Mouse (Mus musculus): ENCODE measurements around the gene Gm13539. TPM values are rescaled to one million over a fixed set of nuclear protein-coding genes. Genes with fewer than 3 reads are reported as not detected.

Gm13539 gene
- total RNA-seq, 2 experiments from 2014 or later, result not detected

- no peak for DNase-seq
Observed at GRCm38 (mm10) chr2:25828344-25828947, 46.4 kb downstream of the Gm13539 start.

- DNase-seq, result no peak
Observed at GRCm38 (mm10) chr2:25830786-25831185, 48.7 kb downstream of the Gm13539 start.

DNA sequence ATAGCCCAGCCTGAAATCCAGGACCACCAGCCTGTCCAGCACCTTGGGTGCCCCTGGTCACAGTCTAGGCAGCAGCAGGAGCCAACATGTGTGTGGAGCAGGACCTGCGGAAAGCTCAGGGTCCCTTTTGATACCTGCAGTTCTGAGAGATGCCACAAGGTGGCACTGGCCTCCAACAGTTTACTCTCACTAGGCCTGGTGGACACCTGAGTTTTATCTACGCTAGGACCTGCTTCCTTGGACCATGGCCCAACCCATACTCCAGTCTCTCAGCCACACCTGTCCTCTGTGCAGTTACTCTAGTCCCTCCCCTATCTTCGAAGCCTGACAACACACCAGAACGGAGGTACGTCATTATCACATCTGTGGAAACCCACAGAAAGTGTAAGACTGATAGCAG lies 54.2 kb downstream of the Gm13539 start:
- DNase-seq, result peak; percentile 60 to 75

Other genes starting within 250 kb of the Gm13539 start
- gene Traf2, start 235.3 kb upstream of the Gm13539 start, total RNA-seq (2021), result 10 to 100 TPM; 11.9 to 12.6 TPM
- 100 to 1,000 TPM; 200 to 212 TPM for gene Edf1, start 224.4 kb upstream of the Gm13539 start, total RNA-seq (2021)
- 1 to 10 TPM; 3.1 to 3.2 TPM for gene Mamdc4, start 207.4 kb upstream of the Gm13539 start, total RNA-seq (2021)
- 10 to 100 TPM; 62.5 to 68.3 TPM for gene Phpt1, start 207.0 kb upstream of the Gm13539 start, total RNA-seq (2021)
- gene Ajm1, start 200.5 kb upstream of the Gm13539 start, total RNA-seq (2021), result 100 to 1,000 TPM in 1 of 2 experiments, 10 to 100 TPM in 1; 96.4 to 117 TPM
- gene Rabl6, start 173.7 kb upstream of the Gm13539 start, total RNA-seq (2021), result 100 to 1,000 TPM; 142 to 155 TPM
- not detected for gene Ccdc183, start 164.6 kb upstream of the Gm13539 start, total RNA-seq (2021)
- 10 to 100 TPM; 13.1 to 16.6 TPM for gene Tmem141, start 160.3 kb upstream of the Gm13539 start, total RNA-seq (2021)
- under 1 TPM; 0.32 to 0.43 TPM for gene Fcna, start 154.2 kb upstream of the Gm13539 start, total RNA-seq (2021)
- gene Lcn8, start 129.1 kb upstream of the Gm13539 start, total RNA-seq (2021), result not detected
- gene Lcn5, start 124.3 kb upstream of the Gm13539 start, total RNA-seq (2021), result not detected
- gene Lcn6, start 105.5 kb upstream of the Gm13539 start, total RNA-seq (2021), result not detected
- not detected for gene Lcn10, start 99.5 kb upstream of the Gm13539 start, total RNA-seq (2021)
- not detected for gene Obp2a, start 82.2 kb upstream of the Gm13539 start, total RNA-seq (2021)
- gene Bmyc, start 75.5 kb upstream of the Gm13539 start, total RNA-seq (2021), result 10 to 100 TPM; 82.1 to 87.9 TPM
- gene Obp2b, start 45.2 kb upstream of the Gm13539 start, total RNA-seq (2021), result under 1 TPM in 1 of 2 experiments, not detected in 1; 0.85 TPM
- not detected for gene Lcn3, start 16.7 kb upstream of the Gm13539 start, total RNA-seq (2021)
- not detected for gene Lcn11, start 5.2 kb upstream of the Gm13539 start, total RNA-seq (2021)
- gene Glt6d1, start 33.6 kb downstream of the Gm13539 start, total RNA-seq (2021), result not detected
- not detected for gene Lcn9, start 40.9 kb downstream of the Gm13539 start, total RNA-seq (2021)
- not detected for gene Sohlh1, start 65.0 kb downstream of the Gm13539 start, total RNA-seq (2021)
- gene Kcnt1, start 81.5 kb downstream of the Gm13539 start, total RNA-seq (2021), result 10 to 100 TPM; 29.7 to 45.1 TPM
- gene Camsap1, start 201.0 kb downstream of the Gm13539 start, total RNA-seq (2021), result 100 to 1,000 TPM; 123 to 135 TPM
- 10 to 100 TPM; 57.7 to 59.0 TPM for gene Ubac1, start 239.5 kb downstream of the Gm13539 start, total RNA-seq (2021)